Mouse (Mus musculus): ENCODE results near the gene Vdr.

- TF ChIP-seq CTCF (IDR thresholded peaks at IDR 0.05; ENCODE audit: extremely low read depth, insufficient read length, insufficient replicate concordance, low read depth, low read length) (no peak), POLR2A (IDR thresholded peaks at IDR 0.05; ENCODE audit: low read depth, low read length) (no peak; the same call in none of the 2 replicates)
Measured at GRCm38 (mm10) chr15:97944919-97945574, 34.6 kb upstream of the Vdr start.
